ENCODE assay signal across 13 mouse cellular contexts in the genomic region with DNA sequence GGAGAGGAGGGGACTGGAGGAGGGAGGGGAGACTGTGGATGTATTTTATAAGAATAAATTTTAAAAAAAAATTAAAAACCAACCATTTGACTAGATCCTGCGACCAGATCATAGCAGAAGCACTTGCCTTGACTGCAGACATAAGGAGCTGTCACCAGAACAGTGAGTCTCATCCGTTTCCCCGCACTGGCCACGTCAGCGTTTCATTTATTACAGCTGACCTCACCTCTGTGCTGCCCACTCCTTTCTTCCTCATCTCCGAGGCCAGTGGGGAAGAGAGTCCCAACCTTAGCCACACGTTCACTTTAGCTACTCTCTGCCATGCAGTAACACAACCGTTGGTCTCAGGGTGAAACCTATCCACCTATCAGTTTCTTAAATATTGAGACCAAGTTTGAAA.
"Had no signal": no experiment of that assay in that cellular context is flagged by ENCODE, and none has a peak within 500 bp of the region (broad histone marks: within the 10 kb centered on the region; RNA-seq: fewer than 3 reads in every experiment).

No protein-coding gene starts in this region.

- DNase-seq: liver, postnatal 0 days; lung, postnatal 36 days; midbrain, embryonic 14.5 days; right cerebral cortex, adult 18-20 months; right cerebral cortex, postnatal 25 days; thymus, postnatal 36 days had no signal

- H3K36me3 ChIP-seq: neural tube, embryonic 15.5 days had no signal

- H3K9ac ChIP-seq: liver, embryonic 12.5 days; liver, postnatal 0 days; lung, embryonic 15.5 days; neural tube, embryonic 15.5 days had no signal

- ATAC-seq: liver, embryonic 12.5 days; liver, postnatal 0 days had no signal

- H3K27me3 ChIP-seq: liver, embryonic 12.5 days; lung, embryonic 15.5 days; neural tube, embryonic 15.5 days had no signal

- H3K4me3 ChIP-seq: left cerebral cortex, adult 2 months; limb, embryonic 10.5 days; liver, embryonic 12.5 days; lung, embryonic 15.5 days; midbrain, embryonic 10.5 days; myocyte; neural tube, embryonic 15.5 days had no signal

- H3K27ac ChIP-seq: left cerebral cortex, adult 2 months; limb, embryonic 10.5 days; liver, embryonic 12.5 days; lung, embryonic 15.5 days; midbrain, embryonic 10.5 days; neural tube, embryonic 15.5 days had no signal

- H3K4me1 ChIP-seq: midbrain, embryonic 10.5 days had no signal

- H3K9me3 ChIP-seq: limb, embryonic 10.5 days; liver, embryonic 12.5 days; lung, embryonic 15.5 days; midbrain, embryonic 10.5 days; neural tube, embryonic 15.5 days had no signal

- H3K4me2 ChIP-seq: liver, embryonic 12.5 days; lung, embryonic 15.5 days; neural tube, embryonic 15.5 days had no signal
